Mouse (Mus musculus): ENCODE measurements around the gene Tmem184b. TPM values are rescaled to one million over a fixed set of nuclear protein-coding genes. Genes with fewer than 3 reads are reported as not detected.
A peak's percentile ranks its signal among the peaks of the same experiment; 100 is the strongest.

The Tmem184b gene
- polyA plus RNA-seq (2012; rRNA removed), result 73.0 and 78.2 TPM in 2 replicates

GRCm38 (mm10) chr15:79402836-79403762 lies at the start of gene Tmem184b:
Tmem184b (minus strand) TSS chr15:79403569.
- DNase-seq (ENCODE audit: extremely low spot score in 1 of 2, low spot score in 1 of 2), result peak; percentile 57 to 87

- no peak for DNase-seq (ENCODE audit: extremely low spot score in 1 of 2, low spot score in 1 of 2)
These were observed 44.7 kb upstream of the Tmem184b start for GRCm38 (mm10) chr15:79448041-79448440.

DNA sequence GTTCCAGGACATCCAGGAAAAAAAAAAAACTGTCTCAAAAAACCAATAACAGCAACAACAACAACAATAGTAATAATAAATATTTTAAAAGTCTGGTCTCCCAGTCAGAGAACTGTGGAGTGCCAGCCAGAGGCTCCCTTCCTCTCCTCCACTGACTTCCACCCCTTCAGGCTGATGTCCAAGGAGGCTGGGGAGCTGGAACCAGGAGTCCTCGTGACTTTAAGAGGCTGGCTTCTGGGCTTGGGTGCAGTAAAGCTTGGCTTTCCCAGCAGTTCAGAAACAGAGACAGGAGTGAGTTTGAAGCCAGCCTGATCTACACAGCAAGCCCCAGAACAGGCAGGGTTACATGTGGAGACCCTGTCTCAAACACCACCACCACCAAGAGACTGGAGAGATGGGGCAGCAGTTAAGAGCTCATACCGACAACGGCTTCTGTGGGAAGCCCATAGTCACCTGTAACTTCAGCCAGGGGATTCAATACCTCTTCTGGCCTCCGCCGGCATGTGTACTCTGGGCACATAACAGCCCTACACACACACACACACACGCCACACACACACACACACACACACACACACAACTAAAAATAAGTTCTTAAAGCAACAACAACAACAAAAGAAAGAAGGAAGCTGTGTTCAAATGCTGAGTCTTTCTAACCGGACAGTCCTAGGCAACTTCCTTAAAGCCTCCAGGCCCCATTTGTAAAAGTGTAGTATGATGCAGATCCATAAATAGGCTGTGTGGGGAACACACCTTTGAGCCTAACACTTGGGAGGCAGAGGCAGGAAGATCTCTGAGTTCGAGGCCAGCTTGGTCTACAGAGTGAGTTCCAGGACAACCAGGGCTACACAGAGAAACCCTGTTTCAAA lies 42.7 kb upstream of the Tmem184b start:
- no peak for DNase-seq (ENCODE audit: extremely low spot score in 1 of 2, low spot score in 1 of 2)

DNA sequence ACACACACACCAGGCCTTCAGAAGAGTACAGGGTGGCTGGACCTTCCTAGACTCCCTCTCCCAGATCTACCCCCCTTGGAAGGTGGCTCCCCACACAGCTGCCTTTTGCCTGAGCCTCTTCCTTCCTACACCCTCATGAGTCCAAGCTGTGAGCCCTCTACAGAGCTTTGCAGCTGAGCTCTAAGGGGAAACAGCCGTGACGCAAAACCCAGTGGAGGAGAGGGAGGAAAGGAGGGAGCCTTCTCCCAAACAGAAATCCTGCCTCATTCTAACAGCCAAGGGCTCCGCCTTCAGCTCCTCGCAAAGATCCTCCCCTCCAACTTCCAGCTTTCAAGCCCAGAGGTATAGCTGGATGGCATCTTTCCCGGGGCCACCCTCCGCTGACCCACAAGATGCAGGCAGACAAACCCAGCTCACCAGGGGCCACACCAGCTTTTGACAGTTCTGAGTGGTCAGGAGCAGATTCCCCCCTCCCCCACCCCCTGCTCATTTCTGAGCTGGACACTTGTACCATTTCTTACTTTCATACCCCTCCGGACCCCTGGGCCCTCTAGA lies 40.6 kb upstream of the Tmem184b start:
- DNase-seq (ENCODE audit: extremely low spot score in 1 of 2, low spot score in 1 of 2), result peak in 1 of 2 experiments; percentile 79

DNA sequence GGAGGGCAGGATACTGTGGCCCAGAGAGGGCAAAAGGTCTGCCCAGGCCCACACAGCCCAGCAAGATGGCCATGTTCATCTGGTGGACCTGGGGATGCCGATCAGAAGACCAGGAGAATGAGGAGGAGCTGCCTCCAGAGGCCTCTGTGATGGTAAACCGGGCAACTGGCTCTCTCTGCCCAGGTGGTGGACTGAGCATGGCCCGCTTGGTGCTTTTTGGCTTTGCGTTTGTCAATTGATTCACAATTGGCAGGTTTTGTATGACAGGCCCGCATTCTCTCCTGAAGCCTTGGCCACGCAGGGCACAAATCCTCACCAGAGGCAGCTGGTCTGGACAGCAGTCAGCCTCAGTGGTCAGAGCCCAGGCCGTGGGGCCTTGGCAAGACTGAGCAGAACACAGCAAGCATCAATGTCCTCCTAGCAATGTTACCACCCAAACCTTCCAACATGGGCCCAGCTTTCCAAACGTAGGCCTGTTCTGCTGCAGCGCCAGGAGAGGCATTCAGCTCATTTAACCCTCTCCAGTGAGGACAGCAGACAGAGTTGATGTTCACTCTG lies 39.7 kb upstream of the Tmem184b start:
- no peak for DNase-seq (ENCODE audit: extremely low spot score in 1 of 2, low spot score in 1 of 2)

DNA sequence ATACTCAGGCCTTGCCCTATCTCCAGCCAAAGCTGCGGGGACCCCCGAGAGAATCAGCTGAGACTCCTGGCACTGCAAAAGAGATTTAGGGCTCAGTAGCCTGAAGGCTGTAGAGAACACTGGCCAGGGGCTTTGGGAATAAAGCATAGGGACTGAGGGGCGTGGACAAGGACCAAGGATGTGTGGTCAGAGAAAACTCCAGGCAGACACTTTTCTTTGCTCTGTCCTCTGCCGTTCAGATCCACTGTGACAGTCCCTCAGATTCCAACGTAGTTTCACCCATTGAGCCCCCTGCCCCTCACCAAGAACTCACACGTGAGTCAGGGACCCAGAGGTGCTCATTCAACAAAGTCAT lies 38.9 kb upstream of the Tmem184b start:
- DNase-seq (ENCODE audit: extremely low spot score in 1 of 2, low spot score in 1 of 2), result no peak

DNA sequence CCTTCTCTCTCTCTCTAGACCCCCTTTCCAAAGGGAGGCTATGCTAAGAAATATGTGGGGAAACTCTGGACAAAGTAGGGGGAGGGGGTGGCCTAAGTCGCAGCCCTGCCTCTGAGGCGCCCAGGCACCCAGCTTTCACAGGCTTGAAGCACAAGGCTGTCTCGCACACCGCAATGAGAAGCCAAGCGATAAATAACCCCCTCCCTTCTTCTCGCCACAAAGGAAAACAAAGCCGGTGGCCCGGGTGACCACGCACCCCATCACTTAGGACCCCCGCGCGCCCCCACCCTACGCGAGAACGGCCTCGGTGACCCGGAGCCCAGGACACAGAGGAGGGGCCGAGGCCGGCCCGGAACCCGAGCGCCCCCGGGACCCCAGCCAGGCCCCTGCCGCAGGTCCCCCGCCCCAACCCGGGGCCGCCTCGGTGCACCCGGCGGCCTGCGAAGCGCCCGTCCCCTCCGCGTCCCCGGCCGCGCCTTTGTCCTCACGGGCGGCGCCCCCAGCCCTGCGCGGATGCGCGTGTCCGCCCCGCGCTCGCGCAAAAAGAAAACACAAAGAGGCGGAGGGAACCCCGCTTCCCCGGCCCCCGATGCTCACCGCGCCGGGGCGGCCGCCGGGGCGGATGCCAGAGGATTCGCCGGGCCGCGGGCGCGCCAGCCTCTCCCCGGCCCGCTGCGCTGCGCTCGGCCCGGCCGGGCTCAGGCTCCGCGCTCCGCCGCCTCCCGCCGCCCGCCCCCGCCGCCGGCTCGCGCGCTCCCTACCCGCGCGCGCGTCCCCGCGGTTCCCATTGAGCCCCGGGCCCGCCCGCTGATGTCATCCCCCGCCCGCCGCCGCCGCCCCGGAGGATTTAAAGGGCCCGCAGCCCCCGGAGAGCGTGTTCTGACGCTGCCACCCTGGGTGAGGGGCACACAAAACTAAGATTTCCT lies 38.2 kb upstream of the Tmem184b start:
- peak in 1 of 2 experiments; percentile 87 for DNase-seq (ENCODE audit: extremely low spot score in 1 of 2, low spot score in 1 of 2)

- no peak for DNase-seq (ENCODE audit: extremely low spot score in 1 of 2, low spot score in 1 of 2)
These were observed 37.4 kb upstream of the Tmem184b start for GRCm38 (mm10) chr15:79440651-79441330.

- peak in 1 of 2 experiments; percentile 62 for DNase-seq (ENCODE audit: extremely low spot score in 1 of 2, low spot score in 1 of 2)
These were observed 36.9 kb upstream of the Tmem184b start for GRCm38 (mm10) chr15:79440223-79440622.

- DNase-seq (ENCODE audit: extremely low spot score in 1 of 2, low spot score in 1 of 2), result no peak
These were observed 36.0 kb upstream of the Tmem184b start for GRCm38 (mm10) chr15:79439386-79439785.

DNA sequence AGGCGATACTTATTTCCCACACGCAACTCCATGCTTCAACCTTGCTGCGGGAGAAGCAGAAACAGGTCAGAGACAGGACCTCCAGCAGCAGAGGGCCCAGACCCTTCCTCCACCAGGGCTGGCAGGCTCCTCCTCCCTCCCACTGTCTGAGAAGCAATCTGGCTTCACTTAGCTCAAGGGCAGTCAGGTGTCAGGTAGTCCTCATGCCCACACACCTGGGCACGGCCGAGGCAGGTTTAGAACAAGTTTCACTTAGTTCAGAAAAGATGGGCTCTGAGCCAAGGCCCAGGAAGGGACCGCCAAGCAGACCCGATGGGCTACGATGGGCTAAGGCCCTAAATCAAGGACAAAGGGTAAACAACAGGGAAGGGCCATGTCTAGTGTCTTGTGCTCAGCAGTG lies 35.4 kb upstream of the Tmem184b start:
- no peak for DNase-seq (ENCODE audit: extremely low spot score in 1 of 2, low spot score in 1 of 2)

GRCm38 (mm10) chr15:79438209-79438810 lies 34.9 kb upstream of the Tmem184b start:
- DNase-seq (ENCODE audit: extremely low spot score in 1 of 2, low spot score in 1 of 2), result no peak

- DNase-seq (ENCODE audit: extremely low spot score in 1 of 2, low spot score in 1 of 2), result no peak
These were observed 34.3 kb upstream of the Tmem184b start for GRCm38 (mm10) chr15:79437541-79438208.

DNA sequence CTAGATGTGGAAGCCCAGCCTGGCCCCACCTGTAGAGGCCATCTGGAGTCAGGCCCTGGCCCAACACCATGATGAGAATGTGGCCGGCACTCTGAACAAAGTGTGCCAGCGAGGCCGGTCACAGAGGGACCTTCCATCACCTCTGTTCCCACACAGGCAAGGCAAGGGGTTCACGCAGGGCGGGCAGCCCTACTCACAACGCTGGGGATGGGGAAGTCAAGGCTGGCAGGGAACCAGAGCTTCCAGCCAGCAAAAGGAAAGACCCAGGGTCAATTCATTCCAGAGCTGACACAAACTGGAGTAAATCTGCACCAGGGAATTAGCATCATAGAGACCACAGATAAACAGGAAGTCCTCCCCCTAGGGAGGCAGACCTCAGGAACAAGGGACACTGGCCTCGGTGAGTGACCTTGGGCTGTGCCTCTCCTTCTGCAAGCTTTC lies 33.1 kb upstream of the Tmem184b start:
- no peak for DNase-seq (ENCODE audit: extremely low spot score in 1 of 2, low spot score in 1 of 2)

- no peak for DNase-seq (ENCODE audit: extremely low spot score in 1 of 2, low spot score in 1 of 2)
These were observed 31.9 kb upstream of the Tmem184b start for GRCm38 (mm10) chr15:79435191-79435671.

DNA sequence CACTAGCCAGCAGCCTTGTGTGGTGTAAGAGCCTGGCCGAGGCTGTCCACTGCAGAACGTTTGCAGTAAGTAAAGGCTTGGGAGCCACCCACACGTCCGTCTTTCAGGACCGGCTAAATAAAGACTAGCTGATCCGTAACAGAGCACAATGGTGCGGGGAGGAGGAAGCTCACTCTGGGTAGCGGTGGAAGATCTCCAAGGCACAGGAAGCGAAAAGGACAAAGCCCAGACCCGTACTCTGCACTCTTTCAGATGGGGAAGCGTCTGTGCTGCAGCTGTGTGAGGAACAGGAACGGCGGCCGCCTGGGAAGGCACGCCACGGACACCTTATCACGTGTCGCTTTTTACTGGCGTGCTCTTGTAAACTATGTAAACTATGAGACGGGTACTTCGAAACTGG lies 29.5 kb upstream of the Tmem184b start:
- peak; percentile 51 to 72 for DNase-seq (ENCODE audit: extremely low spot score in 1 of 2, low spot score in 1 of 2)

GRCm38 (mm10) chr15:79432328-79432727 lies 29.0 kb upstream of the Tmem184b start:
- peak in 1 of 2 experiments; percentile 52 for DNase-seq (ENCODE audit: extremely low spot score in 1 of 2, low spot score in 1 of 2)

- no peak for DNase-seq (ENCODE audit: extremely low spot score in 1 of 2, low spot score in 1 of 2)
These were observed 28.6 kb upstream of the Tmem184b start for GRCm38 (mm10) chr15:79431925-79432324.
